Mouse (Mus musculus): ENCODE measurements around the gene Erich6b. TPM values are rescaled to one million over a fixed set of nuclear protein-coding genes. Genes with fewer than 3 reads are reported as not detected.

Erich6b gene
- not detected for total RNA-seq (2023)

DNA sequence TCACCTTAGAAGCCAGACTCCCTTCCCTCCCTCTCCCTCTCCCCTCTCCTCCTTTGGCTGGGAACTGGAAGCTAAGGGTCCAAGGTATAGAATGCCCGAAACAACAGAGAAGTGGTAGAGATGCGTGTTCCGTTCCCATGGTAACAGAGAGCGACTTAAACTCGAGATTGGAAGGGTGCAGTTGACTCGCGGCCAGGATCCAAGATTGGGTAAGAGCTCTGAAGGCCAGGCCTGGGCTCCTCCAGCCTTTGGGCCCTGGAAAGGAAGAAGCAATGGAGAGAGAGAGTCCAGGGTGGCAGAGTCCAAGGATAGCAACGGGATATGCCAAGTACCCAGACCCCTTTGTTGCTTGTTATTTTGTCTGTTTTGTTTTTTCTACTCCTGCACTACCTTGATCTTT is at the start of gene Erich6b:
Gene Erich6b, plus strand, starts transcription at position 180 of the 400 bp plus-strand sequence.

DNA sequence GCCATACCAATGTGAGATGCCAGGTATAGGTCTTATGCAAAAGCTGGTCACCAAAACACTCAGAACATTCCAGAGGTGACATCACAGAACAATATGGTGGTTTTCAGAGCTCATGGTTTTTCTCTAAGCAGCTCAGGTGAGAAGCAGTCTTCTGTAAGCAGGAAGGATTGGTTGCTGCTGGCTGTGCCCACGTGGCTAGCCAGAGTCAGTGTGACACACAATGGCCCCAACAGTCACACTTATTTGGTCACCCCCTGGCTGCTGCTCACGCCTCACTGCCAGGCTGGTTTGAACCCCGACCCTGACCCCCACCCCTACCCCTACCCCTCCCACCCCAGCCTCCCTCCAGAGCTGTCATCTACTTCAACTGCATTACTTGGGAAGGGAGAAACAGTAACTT is 49.1 kb upstream of the Erich6b start, which contains the start of gene Spert:
Gene Spert, minus strand, starts transcription at position 139 of the 400 bp plus-strand sequence.

Other genes starting within 250 kb of the Erich6b start
- not detected for gene Siah3, start 186.3 kb upstream of the Erich6b start, total RNA-seq (2023)
- not detected for gene Spert, start 49.1 kb upstream of the Erich6b start, total RNA-seq (2023)
- 10 to 100 TPM; 18.8 to 20.8 TPM for gene Cog3, start 112.3 kb downstream of the Erich6b start, total RNA-seq (2023)
- 10 to 100 TPM; 17.3 to 17.8 TPM for gene Slc25a30, start 144.8 kb downstream of the Erich6b start, total RNA-seq (2023)
- gene Tpt1, start 202.8 kb downstream of the Erich6b start, total RNA-seq (2023) = 1,000 to 10,000 TPM; 2,550 to 2,625 TPM

Measured in neutrophil, adult 83 days (primary cell).